Mouse (Mus musculus): Measurements from ENCODE around the gene Anp32b. TPM values are rescaled to one million over a fixed set of nuclear protein-coding genes. Genes with fewer than 3 reads are reported as not detected.

The Anp32b gene
- 105 TPM for polyA plus RNA-seq (2017; shearing (Covaris generic))

DNA sequence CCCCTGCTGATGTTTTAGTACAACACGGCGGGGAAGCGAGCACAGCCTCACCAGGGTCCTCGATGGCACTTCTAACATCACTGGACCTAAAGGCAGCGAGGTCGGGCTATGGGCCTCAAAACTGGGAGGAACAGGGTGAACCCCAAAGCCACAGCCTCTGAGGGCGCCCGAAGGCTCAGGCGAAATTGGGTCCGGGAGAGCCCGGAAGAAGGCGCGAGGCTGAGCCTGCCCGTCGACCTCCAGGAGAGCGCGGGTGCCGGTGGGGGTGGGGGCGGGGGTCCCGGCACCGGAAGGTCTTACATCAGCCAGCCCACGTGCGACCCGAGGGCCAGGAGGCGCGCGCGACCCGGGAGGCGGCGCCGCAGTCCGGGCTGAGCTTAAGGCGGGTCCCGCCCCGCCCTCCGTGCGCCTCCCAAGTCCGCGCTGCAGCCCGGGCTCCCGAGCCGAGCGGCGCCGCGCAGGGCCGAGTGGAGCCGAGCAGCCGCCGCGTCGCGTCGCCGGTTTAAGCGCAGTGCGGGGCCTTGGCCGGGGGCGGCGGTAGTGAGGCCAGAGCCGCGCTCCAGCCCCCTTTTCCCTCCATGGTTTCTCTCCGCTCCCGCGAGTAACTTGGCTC lies at the start of gene Anp32b:
TSS of gene Anp32b (plus strand) at position 384 of the 613 bp plus-strand sequence.

GRCm38 (mm10) chr4:46413406-46413805 lies 37.3 kb upstream of the Anp32b start, which contains the start of gene Hemgn:
Gene Hemgn, minus strand, starts transcription at chr4:46413506.

GRCm38 (mm10) chr4:46489028-46489925 lies 38.6 kb downstream of the Anp32b start, which contains the start of gene Nans:
Gene Nans, plus strand, starts transcription at chr4:46489248.

Other genes with a start within 250 kb of the Anp32b start
- gene Foxe1, start 107.3 kb upstream of the Anp32b start, polyA plus RNA-seq (2017; shearing (Covaris generic)), result 0.27 TPM
- gene Trmo, start 61.5 kb upstream of the Anp32b start, polyA plus RNA-seq (2017; shearing (Covaris generic)), result 23.5 TPM
- gene Hemgn, start 37.4 kb upstream of the Anp32b start, polyA plus RNA-seq (2017; shearing (Covaris generic)), result 0.22 TPM
- gene Nans, start 38.3 kb downstream of the Anp32b start, polyA plus RNA-seq (2017; shearing (Covaris generic)), result 57.5 TPM
- 45.5 TPM for gene Trim14, start 85.2 kb downstream of the Anp32b start, polyA plus RNA-seq (2017; shearing (Covaris generic))
- 58.1 TPM for gene Coro2a, start 151.3 kb downstream of the Anp32b start, polyA plus RNA-seq (2017; shearing (Covaris generic))
- gene Tbc1d2, start 199.3 kb downstream of the Anp32b start, polyA plus RNA-seq (2017; shearing (Covaris generic)), result 1.0 TPM